Mouse (Mus musculus): Measurements from ENCODE around the gene Smpd3. TPM values are rescaled to one million over a fixed set of nuclear protein-coding genes. Genes with fewer than 3 reads are reported as not detected.
A peak's percentile ranks its signal among the peaks of the same experiment; 100 is the strongest.

Gene Smpd3
- polyA plus RNA-seq, 1 experiment from 2014 or later, result 2.9 TPM

- Histone ChIP-seq H3K9ac (ENCODE audit: low read length) (no peak overlapping the region), H3K36me3 (ENCODE audit: control insufficient read depth, insufficient read depth) (no peaks in the 10 kb centered on the region), H3K9me3 (replicated peaks; ENCODE audit: control insufficient read depth, low read length) (peaks cover 4% of the 10 kb centered on the region), H3K4me3 (ENCODE audit: low read length) (no peak overlapping the region), H3K4me1 (ENCODE audit: control insufficient read depth, insufficient read depth, low read length) (no peaks in the 10 kb centered on the region), H3K27ac (ENCODE audit: low read length) (no peak overlapping the region), H3K27me3 (ENCODE audit: control insufficient read depth, insufficient read depth, low read length) (no peaks in the 10 kb centered on the region), H3K4me2 (ENCODE audit: low read depth, low read length) (no peak overlapping the region)
- no peak for ATAC-seq (replicated peaks; ENCODE audit: extremely low read depth, insufficient read depth, low FRiP score)
- WGBS, result 67% methylated on average over 8 of the region's 8 CpGs
These were observed 26.5 kb upstream of the Smpd3 start for GRCm38 (mm10) chr8:106364278-106364677.

GRCm38 (mm10) chr8:106363321-106363720 is 25.5 kb upstream of the Smpd3 start:
- WGBS, result 54% methylated on average over 8 of the region's 8 CpGs
- no peak for ATAC-seq (replicated peaks; ENCODE audit: extremely low read depth, insufficient read depth, low FRiP score)
- Histone ChIP-seq H3K9ac (ENCODE audit: low read length) (no peak overlapping the region), H3K36me3 (ENCODE audit: control insufficient read depth, insufficient read depth) (no peaks in the 10 kb centered on the region), H3K4me1 (ENCODE audit: control insufficient read depth, insufficient read depth, low read length) (no peaks in the 10 kb centered on the region), H3K27me3 (ENCODE audit: control insufficient read depth, insufficient read depth, low read length) (no peaks in the 10 kb centered on the region), H3K4me2 (ENCODE audit: low read depth, low read length) (no peak overlapping the region), H3K4me3 (ENCODE audit: low read length) (no peak overlapping the region), H3K9me3 (replicated peaks; ENCODE audit: control insufficient read depth, low read length) (peaks cover 5% of the 10 kb centered on the region; the same call in 1 of the 2 replicates), H3K27ac (ENCODE audit: low read length) (no peak overlapping the region)

- WGBS, result 47% methylated on average over 4 of the region's 4 CpGs
- Histone ChIP-seq H3K4me2 (ENCODE audit: low read depth, low read length) (no peak overlapping the region), H3K9ac (ENCODE audit: low read length) (no peak overlapping the region), H3K27me3 (ENCODE audit: control insufficient read depth, insufficient read depth, low read length) (no peaks in the 10 kb centered on the region), H3K4me3 (ENCODE audit: low read length) (no peak overlapping the region), H3K9me3 (replicated peaks; ENCODE audit: control insufficient read depth, low read length) (peaks cover 5% of the 10 kb centered on the region; the same call in 1 of the 2 replicates), H3K4me1 (ENCODE audit: control insufficient read depth, insufficient read depth, low read length) (no peaks in the 10 kb centered on the region), H3K36me3 (ENCODE audit: control insufficient read depth, insufficient read depth) (no peaks in the 10 kb centered on the region), H3K27ac (ENCODE audit: low read length) (no peak overlapping the region)
- ATAC-seq (replicated peaks; ENCODE audit: extremely low read depth, insufficient read depth, low FRiP score), result no peak
These were observed 22.0 kb upstream of the Smpd3 start for GRCm38 (mm10) chr8:106359650-106360338.

GRCm38 (mm10) chr8:106351135-106351534 is 13.3 kb upstream of the Smpd3 start:
- H3K9me3 ChIP-seq (replicated peaks; ENCODE audit: control insufficient read depth, low read length), result no peaks in the 10 kb centered on the region
- H3K4me3 ChIP-seq (ENCODE audit: low read length), result no peak overlapping the region
- H3K9ac ChIP-seq (ENCODE audit: low read length), result no peak overlapping the region
- no peaks in the 10 kb centered on the region for H3K36me3 ChIP-seq (ENCODE audit: control insufficient read depth, insufficient read depth)
- peaks cover 5% of the 10 kb centered on the region for H3K4me1 ChIP-seq (ENCODE audit: control insufficient read depth, insufficient read depth, low read length)
- no peak overlapping the region for H3K4me2 ChIP-seq (ENCODE audit: low read depth, low read length)
- WGBS, result 28% methylated on average over 2 of the region's 2 CpGs
- no peaks in the 10 kb centered on the region for H3K27me3 ChIP-seq (ENCODE audit: control insufficient read depth, insufficient read depth, low read length)
- no peak overlapping the region for H3K27ac ChIP-seq (ENCODE audit: low read length)
- ATAC-seq (replicated peaks; ENCODE audit: extremely low read depth, insufficient read depth, low FRiP score), result peak; percentile 69

- Histone ChIP-seq H3K27ac (ENCODE audit: low read length) (no peak overlapping the region), H3K36me3 (ENCODE audit: control insufficient read depth, insufficient read depth) (no peaks in the 10 kb centered on the region), H3K4me3 (ENCODE audit: low read length) (no peak overlapping the region), H3K9ac (ENCODE audit: low read length) (no peak overlapping the region), H3K4me1 (ENCODE audit: control insufficient read depth, insufficient read depth, low read length) (peaks cover 5% of the 10 kb centered on the region), H3K27me3 (ENCODE audit: control insufficient read depth, insufficient read depth, low read length) (no peaks in the 10 kb centered on the region), H3K9me3 (replicated peaks; ENCODE audit: control insufficient read depth, low read length) (no peaks in the 10 kb centered on the region), H3K4me2 (ENCODE audit: low read depth, low read length) (no peak overlapping the region)
- 49% methylated on average over 11 of the region's 11 CpGs for WGBS
- no peak for ATAC-seq (replicated peaks; ENCODE audit: extremely low read depth, insufficient read depth, low FRiP score)
These were observed 11.6 kb upstream of the Smpd3 start for GRCm38 (mm10) chr8:106349398-106349797.

- ATAC-seq (replicated peaks; ENCODE audit: extremely low read depth, insufficient read depth, low FRiP score), result no peak
- H3K4me2 ChIP-seq (ENCODE audit: low read depth, low read length), result no peak overlapping the region
- H3K9me3 ChIP-seq (replicated peaks; ENCODE audit: control insufficient read depth, low read length), result no peaks in the 10 kb centered on the region
- 0 out of 2 replicates have a peak, but pooled peaks cover 2% of the 10 kb centered on the region for H3K4me1 ChIP-seq (ENCODE audit: control insufficient read depth, insufficient read depth, low read length)
- H3K4me3 ChIP-seq (ENCODE audit: low read length), result no peak overlapping the region
- no peak overlapping the region for H3K27ac ChIP-seq (ENCODE audit: low read length)
- H3K27me3 ChIP-seq (ENCODE audit: control insufficient read depth, insufficient read depth, low read length), result no peaks in the 10 kb centered on the region
- H3K9ac ChIP-seq (ENCODE audit: low read length), result no peak overlapping the region
- no peaks in the 10 kb centered on the region for H3K36me3 ChIP-seq (ENCODE audit: control insufficient read depth, insufficient read depth)
- 58% methylated on average over 6 of the region's 6 CpGs for WGBS
These were observed 8.3 kb upstream of the Smpd3 start for GRCm38 (mm10) chr8:106346123-106346522.

- Histone ChIP-seq H3K36me3 (ENCODE audit: control insufficient read depth, insufficient read depth) (no peaks in the 10 kb centered on the region), H3K4me1 (ENCODE audit: control insufficient read depth, insufficient read depth, low read length) (0 out of 2 replicates have a peak, but pooled peaks cover 3% of the 10 kb centered on the region), H3K4me2 (ENCODE audit: low read depth, low read length) (no peak overlapping the region), H3K27me3 (ENCODE audit: control insufficient read depth, insufficient read depth, low read length) (no peaks in the 10 kb centered on the region), H3K4me3 (ENCODE audit: low read length) (no peak overlapping the region), H3K9me3 (replicated peaks; ENCODE audit: control insufficient read depth, low read length) (no peaks in the 10 kb centered on the region), H3K9ac (ENCODE audit: low read length) (no peak overlapping the region), H3K27ac (ENCODE audit: low read length) (no peak overlapping the region)
- WGBS, result 68% methylated on average over 5 of the region's 5 CpGs
- no peak for ATAC-seq (replicated peaks; ENCODE audit: extremely low read depth, insufficient read depth, low FRiP score)
These were observed 5.7 kb upstream of the Smpd3 start for GRCm38 (mm10) chr8:106343471-106343870.

GRCm38 (mm10) chr8:106342828-106343227 is 5.0 kb upstream of the Smpd3 start:
- 0 out of 2 replicates have a peak, but pooled peaks cover 3% of the 10 kb centered on the region for H3K4me1 ChIP-seq (ENCODE audit: control insufficient read depth, insufficient read depth, low read length)
- no peak overlapping the region for H3K27ac ChIP-seq (ENCODE audit: low read length)
- no peak overlapping the region for H3K9ac ChIP-seq (ENCODE audit: low read length)
- H3K4me2 ChIP-seq (ENCODE audit: low read depth, low read length), result no peak overlapping the region
- no peaks in the 10 kb centered on the region for H3K36me3 ChIP-seq (ENCODE audit: control insufficient read depth, insufficient read depth)
- H3K4me3 ChIP-seq (ENCODE audit: low read length), result no peak overlapping the region
- no peaks in the 10 kb centered on the region for H3K9me3 ChIP-seq (replicated peaks; ENCODE audit: control insufficient read depth, low read length)
- 12% methylated on average over 7 of the region's 7 CpGs for WGBS
- no peak for ATAC-seq (replicated peaks; ENCODE audit: extremely low read depth, insufficient read depth, low FRiP score)
- H3K27me3 ChIP-seq (ENCODE audit: control insufficient read depth, insufficient read depth, low read length), result no peaks in the 10 kb centered on the region

- 35% methylated on average over 8 of the region's 8 CpGs for WGBS
- Histone ChIP-seq H3K27ac (ENCODE audit: low read length) (peak overlapping the region; percentile 68), H3K9ac (ENCODE audit: low read length) (peak overlapping the region; percentile 45; the same call in 1 of the 2 replicates)
These were observed 987 bp upstream of the Smpd3 start for GRCm38 (mm10) chr8:106338741-106339209.

More at GRCm38 (mm10) chr8:106338741-106339209, 987 bp upstream of the Smpd3 start:
- Histone ChIP-seq H3K4me2 (ENCODE audit: low read depth, low read length) (peak overlapping the region; percentile 73), H3K4me1 (ENCODE audit: control insufficient read depth, insufficient read depth, low read length) (peaks cover 9% of the 10 kb centered on the region; the same call in 1 of the 2 replicates), H3K9me3 (replicated peaks; ENCODE audit: control insufficient read depth, low read length) (no peaks in the 10 kb centered on the region), H3K4me3 (ENCODE audit: low read length) (peak overlapping the region; percentile 71), H3K36me3 (ENCODE audit: control insufficient read depth, insufficient read depth) (no peaks in the 10 kb centered on the region), H3K27me3 (ENCODE audit: control insufficient read depth, insufficient read depth, low read length) (peaks cover 24% of the 10 kb centered on the region)
- no peak for ATAC-seq (replicated peaks; ENCODE audit: extremely low read depth, insufficient read depth, low FRiP score)

All from heart, embryonic 16.5 days (tissue).